23 mouse cellular contexts compared by ENCODE assay signal in the genomic region with DNA sequence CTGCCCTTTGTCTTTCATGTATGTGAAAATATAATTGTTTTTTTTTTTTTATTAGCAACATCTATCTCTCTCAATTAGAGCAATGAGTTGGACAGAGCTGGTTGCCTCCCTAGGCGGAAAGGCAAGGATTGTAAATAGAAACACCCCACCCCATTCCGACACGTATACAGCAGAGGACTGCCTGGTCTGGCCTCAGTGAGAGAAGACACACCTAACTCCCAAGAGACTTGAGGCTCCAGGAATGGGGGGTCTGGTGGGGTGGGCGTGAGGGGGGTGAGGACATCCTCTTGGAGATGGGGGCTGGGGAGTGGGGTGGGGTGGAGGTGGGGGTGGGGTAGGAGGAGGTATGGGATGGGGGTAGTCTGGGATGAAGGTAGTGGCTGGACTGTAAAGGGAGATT. TPM values are rescaled to one million over a fixed set of nuclear protein-coding genes. Genes with fewer than 3 reads are reported as not detected.
DNase-seq lines count a peak whose midpoint lies in the region; ATAC-seq and TF ChIP-seq lines count a peak whose summit lies in the region.
"Had no signal": no experiment of that assay in that cellular context is flagged by ENCODE, and none has a peak within 500 bp of the region (broad histone marks: within the 10 kb centered on the region; RNA-seq: fewer than 3 reads in every experiment).

No protein-coding gene starts in this region.

- no peak for ATAC-seq in liver, postnatal 0 days
- no peak for ATAC-seq in liver, embryonic 12.5 days
- no peak for ATAC-seq in stomach, postnatal 0 days (ENCODE audit: low FRiP score, low TSS enrichment)
- no peak for ATAC-seq in megakaryocyte-erythroid progenitor cell, adult 5-6 weeks (replicated peaks; ENCODE audit: low FRiP score, low TSS enrichment, poor library complexity, severe bottlenecking)
- ATAC-seq: forebrain, embryonic 14.5 days had no signal

- no peak overlapping the region for H3K4me3 ChIP-seq in heart, embryonic 10.5 days
- H3K4me3 ChIP-seq in liver, postnatal 0 days (ENCODE audit: low read depth, low read length), result no peak overlapping the region
- H3K4me3 ChIP-seq in liver, embryonic 12.5 days, result no peak overlapping the region
- H3K4me3 ChIP-seq in stomach, postnatal 0 days (ENCODE audit: low read depth, low read length), result no peak overlapping the region
- H3K4me3 ChIP-seq: embryonic facial prominence, embryonic 13.5 days; embryonic facial prominence, embryonic 15.5 days; erythroblast, embryonic 14.5 days; forebrain, embryonic 10.5 days; forebrain, embryonic 12.5 days had no signal

- H3K27ac ChIP-seq in heart, embryonic 10.5 days, result no peak overlapping the region
- no peak overlapping the region for H3K27ac ChIP-seq in liver, postnatal 0 days (ENCODE audit: low read depth)
- H3K27ac ChIP-seq in liver, embryonic 12.5 days, result no peak overlapping the region
- H3K27ac ChIP-seq in stomach, postnatal 0 days (replicated peaks), result no peak overlapping the region
- H3K27ac ChIP-seq: embryonic facial prominence, embryonic 13.5 days; embryonic facial prominence, embryonic 15.5 days; forebrain, embryonic 10.5 days; forebrain, embryonic 12.5 days had no signal

- WGBS in heart, embryonic 10.5 days, result 60% methylated on average over 4 of the region's 4 CpGs
- 66% methylated on average over 4 of the region's 4 CpGs for WGBS in liver, postnatal 0 days (ENCODE audit: insufficient replicate concordance)
- WGBS in liver, embryonic 12.5 days (ENCODE audit: insufficient replicate concordance), result 70% methylated on average over 4 of the region's 4 CpGs
- 49% methylated on average over 4 of the region's 4 CpGs for WGBS in stomach, postnatal 0 days

- peak; percentile 28 for DNase-seq in heart, embryonic 10.5 days (ENCODE audit: low spot score)
- DNase-seq in heart, postnatal 10 days, result no peak
- peak; percentile 7 for DNase-seq in liver, postnatal 0 days
- peak; percentile 8 for DNase-seq in stomach, postnatal 0 days (ENCODE audit: low spot score)
- DNase-seq: adrenal gland, adult 2 months; adrenal gland, postnatal 10 days; adrenal gland, postnatal 25 days; cerebellum, adult 11 months; cerebellum, adult 18-20 months; cerebellum, adult 8-10 months; cerebellum, adult 9-11 months; cerebellum, postnatal 14 days; cerebellum, postnatal 36 days; embryo, embryonic 11 days had no signal

- TF ChIP-seq CTCF in liver, postnatal 0 days (IDR thresholded peaks at IDR 0.05; ENCODE audit: low read depth), result no peak
- no peak for TF ChIP-seq CTCF in stomach, postnatal 0 days (IDR thresholded peaks at IDR 0.05; ENCODE audit: low read depth)

- H3K4me2 ChIP-seq in liver, postnatal 0 days (ENCODE audit: low read depth, low read length), result no peak overlapping the region
- H3K4me2 ChIP-seq in liver, embryonic 12.5 days, result no peak overlapping the region
- H3K4me2 ChIP-seq in stomach, postnatal 0 days (replicated peaks; ENCODE audit: low read depth), result no peak overlapping the region
- H3K4me2 ChIP-seq: embryonic facial prominence, embryonic 13.5 days; embryonic facial prominence, embryonic 15.5 days; forebrain, embryonic 12.5 days had no signal

- H3K9me3 ChIP-seq in heart, embryonic 10.5 days, result 0 out of 2 replicates have a peak, but pooled peaks cover 11% of the 10 kb centered on the region
- no peaks in the 10 kb centered on the region for H3K9me3 ChIP-seq in liver, postnatal 0 days (ENCODE audit: low read length)
- H3K9me3 ChIP-seq in liver, embryonic 12.5 days (replicated peaks), result no peaks in the 10 kb centered on the region
- H3K9me3 ChIP-seq in stomach, postnatal 0 days (ENCODE audit: control insufficient read depth, low read length), result no peaks in the 10 kb centered on the region
- H3K9me3 ChIP-seq: embryonic facial prominence, embryonic 15.5 days; forebrain, embryonic 12.5 days had no signal

- no peak for TF ChIP-seq EP300 in liver, postnatal 0 days (IDR thresholded peaks at IDR 0.05; ENCODE audit: low read depth)
- no peak for TF ChIP-seq EP300 in stomach, postnatal 0 days (optimal IDR thresholded peaks at IDR 0.05)

- H3K4me1 ChIP-seq in heart, embryonic 10.5 days, result 0 out of 2 replicates have a peak, but pooled peaks cover 8% of the 10 kb centered on the region
- no peaks in the 10 kb centered on the region for H3K4me1 ChIP-seq in liver, postnatal 0 days (ENCODE audit: insufficient read depth)
- no peaks in the 10 kb centered on the region for H3K4me1 ChIP-seq in liver, embryonic 12.5 days
- no peaks in the 10 kb centered on the region for H3K4me1 ChIP-seq in stomach, postnatal 0 days (replicated peaks; ENCODE audit: control insufficient read depth, insufficient read depth)
- H3K4me1 ChIP-seq: embryonic facial prominence, embryonic 15.5 days; forebrain, embryonic 10.5 days; forebrain, embryonic 12.5 days had no signal

- intact Hi-C loops in heart, postnatal 10 days (cut with DNase I), result no loop called here

- H3K9ac ChIP-seq in liver, postnatal 0 days (replicated peaks), result no peak overlapping the region
- no peak overlapping the region for H3K9ac ChIP-seq in liver, embryonic 12.5 days
- no peak overlapping the region for H3K9ac ChIP-seq in stomach, postnatal 0 days (ENCODE audit: low read length)
- H3K9ac ChIP-seq: embryonic facial prominence, embryonic 13.5 days; embryonic facial prominence, embryonic 15.5 days; forebrain, embryonic 12.5 days had no signal

- no peaks in the 10 kb centered on the region for H3K36me3 ChIP-seq in heart, embryonic 10.5 days
- no peaks in the 10 kb centered on the region for H3K36me3 ChIP-seq in liver, postnatal 0 days (replicated peaks; ENCODE audit: insufficient read depth, low read length)
- H3K36me3 ChIP-seq in liver, embryonic 12.5 days, result no peaks in the 10 kb centered on the region
- H3K36me3 ChIP-seq in stomach, postnatal 0 days (ENCODE audit: control insufficient read depth, insufficient read depth, low read length), result no peaks in the 10 kb centered on the region
- H3K36me3 ChIP-seq: embryonic facial prominence, embryonic 13.5 days; embryonic facial prominence, embryonic 15.5 days; forebrain, embryonic 10.5 days; forebrain, embryonic 12.5 days had no signal

- H3K27me3 ChIP-seq in heart, embryonic 10.5 days (ENCODE audit: insufficient read depth, poor library complexity, severe bottlenecking), result no peaks in the 10 kb centered on the region
- H3K27me3 ChIP-seq in liver, postnatal 0 days (ENCODE audit: insufficient read depth, low read length), result no peaks in the 10 kb centered on the region
- H3K27me3 ChIP-seq in liver, embryonic 12.5 days (replicated peaks), result no peaks in the 10 kb centered on the region
- no peaks in the 10 kb centered on the region for H3K27me3 ChIP-seq in stomach, postnatal 0 days (ENCODE audit: control insufficient read depth, insufficient read depth, low read length)
- H3K27me3 ChIP-seq: embryonic facial prominence, embryonic 13.5 days; embryonic facial prominence, embryonic 15.5 days; forebrain, embryonic 12.5 days had no signal

RNA-seq across cellular contexts. Expression of gene Prickle1, which starts 23.9 kb away (rescaled TPM):
- 28.5 and 33.4 TPM in 2 replicates for polyA plus RNA-seq in heart, embryonic 10.5 days (2016; fragmentation: Nextera tagmentation; extraction: Ambion mirVana)
- total RNA-seq in heart, postnatal 10 days (2021), result 10 to 100 TPM; 24.1 to 36.4 TPM
- polyA plus RNA-seq in liver, postnatal 0 days (2015; fragmentation: Nextera tagmentation; extraction: Ambion mirVana), result 2.3 and 2.5 TPM in 2 replicates
- polyA plus RNA-seq in liver, embryonic 12.5 days (2016; fragmentation: Nextera tagmentation; extraction: Ambion mirVana), result 7.8 and 8.9 TPM in 2 replicates
- 6.5 and 8.1 TPM in 2 replicates for polyA plus RNA-seq in stomach, postnatal 0 days (2015; fragmentation: Nextera tagmentation; extraction: Ambion mirVana)
- 1.4 and 4.0 TPM in 2 replicates for total RNA-seq in megakaryocyte-erythroid progenitor cell, adult 5-6 weeks (2014; fragmentation: Nextera tagmentation)
- total RNA-seq in megakaryocyte-erythroid progenitor cell, adult 5-6 weeks (2017), result 4.3 and 4.7 TPM in 2 replicates
- total RNA-seq: MEL had no signal

Comparison
In these comparisons a context has a peak if more than half of its experiments do, and no peak if none do; other contexts are left out.
1. DNase-seq: peak in heart, embryonic 10.5 days (single experiment), liver, postnatal 0 days (single experiment) and stomach, postnatal 0 days (single experiment); none in heart, postnatal 10 days (0 of 2).